Mouse (Mus musculus) erythroblast, embryonic 14.5 days (primary cell): ENCODE results near the gene Calr.

ENCODE experiments used
- GATA1 ChIP-seq: IDR thresholded peaks from 2 replicates; pipeline ENCODE4 v1.6.1; 2012; ENCODE audit warnings: low read length, inconsistent platforms, mixed read lengths
- TAL1 ChIP-seq: IDR thresholded peaks from 3 replicates; pipeline ENCODE4 v1.6.1; 2012; ENCODE audit warnings: low read length, inconsistent platforms, mixed read lengths

- TF ChIP-seq GATA1 (no peak), TAL1 (no peak)
These were observed 38.0 kb upstream of the Calr start for GRCm38 (mm10) chr8:84884728-84885127.
